In the genomic region with DNA sequence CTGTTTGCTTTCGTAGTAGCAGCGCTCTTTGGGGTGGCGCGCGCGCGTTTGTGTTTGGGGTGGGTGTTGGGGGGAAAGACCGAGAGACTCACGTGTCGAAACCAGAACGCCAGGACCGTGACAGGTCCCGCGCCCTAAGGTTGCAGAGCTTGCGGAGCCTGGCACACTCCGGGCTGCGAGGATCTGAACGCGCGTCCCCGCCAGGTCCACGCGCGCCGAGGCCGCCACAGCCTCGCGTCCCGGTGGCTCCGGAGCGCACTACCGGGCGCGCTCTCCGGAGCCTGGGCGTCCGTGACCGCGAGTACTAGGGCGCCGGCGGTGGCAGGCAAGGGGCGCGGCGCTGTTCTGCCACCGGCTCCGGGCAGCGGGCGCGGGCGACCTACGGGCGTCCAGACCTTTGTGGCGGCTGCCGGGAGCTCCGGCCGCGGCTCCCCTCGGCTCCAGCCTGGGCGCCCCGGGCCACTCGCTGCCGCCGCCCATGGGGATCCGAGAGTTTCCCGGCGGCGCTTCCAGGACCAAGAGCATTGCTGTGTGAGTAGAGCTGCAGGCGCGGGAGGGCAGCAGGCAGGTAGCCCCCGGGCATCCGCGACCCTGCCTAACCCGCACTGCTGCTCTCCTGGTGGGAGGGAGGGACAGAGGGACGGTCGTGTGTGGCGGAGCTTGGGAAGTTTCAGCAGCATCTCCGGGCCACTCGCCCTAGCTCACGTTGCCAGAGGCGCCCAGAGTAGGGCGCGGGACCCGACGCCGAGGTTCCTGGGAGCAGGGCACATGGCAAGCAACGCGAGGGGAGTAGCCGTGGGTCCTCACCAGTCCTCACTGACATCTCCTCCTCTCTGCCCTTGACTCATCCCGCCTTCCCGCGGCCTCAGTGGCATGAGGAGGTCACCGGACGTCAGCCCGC, we compare ENCODE assay signal across 8 mouse cellular contexts.
DNase-seq lines count a peak whose midpoint lies in the region; ATAC-seq and TF ChIP-seq lines count a peak whose summit lies in the region.

No protein-coding gene starts in this region.

- H3K27ac ChIP-seq in ES-Bruce4 (ENCODE audit: insufficient read depth, low read length): no peak overlapping the region
- H3K27ac ChIP-seq in neural tube, embryonic 14.5 days (ENCODE audit: low read depth, low read length): no peak overlapping the region

- TF ChIP-seq CTCF in ES-Bruce4 (IDR thresholded peaks at IDR 0.05; ENCODE audit: low read depth, low read length): no peak

- peak overlapping the region; percentile 93 for H3K4me2 ChIP-seq in neural tube, embryonic 14.5 days (ENCODE audit: low read depth, low read length)

- TF ChIP-seq EP300 in ES-Bruce4 (IDR thresholded peaks at IDR 0.05; ENCODE audit: insufficient read depth, low read depth, low read length): no peak

- H3K4me1 ChIP-seq in ES-Bruce4 (ENCODE audit: control insufficient read depth, insufficient read depth, low read length): no peaks in the 10 kb centered on the region
- H3K4me1 ChIP-seq in neural tube, embryonic 14.5 days (ENCODE audit: control insufficient read depth, insufficient read depth, low read length): peaks cover 6% of the 10 kb centered on the region; the same call in 1 of the 2 replicates

- peak; percentile 8 to 54 for DNase-seq in adrenal gland, adult (ENCODE audit: inconsistent age in 2 of 2, low spot score in 1 of 2)
- DNase-seq in adrenal gland, adult 8-10 months: no peak
- peak; percentile 46 for DNase-seq in embryo, embryonic 10.5 days (ENCODE audit: low spot score)
- peak; percentile 25 for DNase-seq in heart, postnatal 4 days
- peak; percentile 6 for DNase-seq in liver
- DNase-seq in B cell, adult 2 months: no peak

- H3K4me3 ChIP-seq in ES-Bruce4 (ENCODE audit: low read depth, low read length): peak overlapping the region; percentile 72
- peak overlapping the region; percentile 56 for H3K4me3 ChIP-seq in neural tube, embryonic 14.5 days (ENCODE audit: low read depth, low read length)

- H3K36me3 ChIP-seq in ES-Bruce4 (ENCODE audit: control insufficient read depth, insufficient read depth, low read length, poor library complexity, severe bottlenecking): no peaks in the 10 kb centered on the region
- H3K36me3 ChIP-seq in neural tube, embryonic 14.5 days (ENCODE audit: control insufficient read depth, insufficient read depth, low read length): no peaks in the 10 kb centered on the region

- H3K27me3 ChIP-seq in ES-Bruce4 (ENCODE audit: control insufficient read depth, insufficient read depth, low read length, poor library complexity, severe bottlenecking): peaks cover 23% of the 10 kb centered on the region
- peaks cover 15% of the 10 kb centered on the region for H3K27me3 ChIP-seq in neural tube, embryonic 14.5 days (ENCODE audit: control insufficient read depth, insufficient read depth, low read length)

- no peaks in the 10 kb centered on the region for H3K9me3 ChIP-seq in ES-Bruce4 (replicated peaks; ENCODE audit: control insufficient read depth, insufficient read depth, low read length, poor library complexity, severe bottlenecking)
- no peaks in the 10 kb centered on the region for H3K9me3 ChIP-seq in neural tube, embryonic 14.5 days (ENCODE audit: control insufficient read depth, low read length)

- H3K9ac ChIP-seq in ES-Bruce4 (ENCODE audit: low read depth, poor library complexity, severe bottlenecking): peak overlapping the region; percentile 37
- peak overlapping the region; percentile 61 for H3K9ac ChIP-seq in neural tube, embryonic 14.5 days (replicated peaks; ENCODE audit: low read depth, low read length)

- peak; percentile 71 for ATAC-seq in neural tube, embryonic 14.5 days (ENCODE audit: low read depth)

- no peak for TF ChIP-seq POLR2A in ES-Bruce4 (IDR thresholded peaks at IDR 0.05; ENCODE audit: insufficient read depth, low read length)

- under 1% methylated on average over 86 of the region's 95 CpGs for WGBS in neural tube, embryonic 14.5 days

Comparison
In these comparisons a context has a peak if more than half of its experiments do, and no peak if none do; other contexts are left out.
1. DNase-seq: peak in adrenal gland, adult (2 of 2), embryo, embryonic 10.5 days (single experiment), heart, postnatal 4 days (single experiment) and liver (single experiment); none in adrenal gland, adult 8-10 months (single experiment) and B cell, adult 2 months (0 of 2).